Mouse (Mus musculus) neural tube, embryonic 11.5 days (tissue): Measurements from ENCODE around the gene Vmn1r191. TPM values are rescaled to one million over a fixed set of nuclear protein-coding genes. Genes with fewer than 3 reads are reported as not detected.
"Not testable (repeated sequence)": the region's sequence is repeated elsewhere in the genome, so short reads cannot be mapped to it uniquely, and the experiment has no call there.

ENCODE experiments used
- ATAC-seq: fragments of 200-750 bp; cut with Nextera tagmentation; 2 replicates; pipeline ENCODE4 v1.8.0; 2017; ENCODE audit warnings: moderate number of reproducible peaks, mild to moderate bottlenecking, moderate TSS enrichment, moderate library complexity; ENCODE audit not compliant: insufficient read depth, low FRiP score, low TSS enrichment
- DNase-seq: peaks from one replicate; pipeline ENCODE4 v3.0.0-alpha.2; 2015; ENCODE audit warnings: low spot score
- H3K27ac ChIP-seq: fragments of 300-500 bp; sonication (generic); 2 replicates; pipeline ENCODE4 v1.5.1; 2014; ENCODE audit warnings: low read depth, mild to moderate bottlenecking, low read length
- H3K27me3 ChIP-seq: fragments of 300-500 bp; sonication (generic); 2 replicates; pipeline ENCODE4 v1.6.1; 2014; ENCODE audit warnings: mild to moderate bottlenecking, low read length, mixed read lengths; ENCODE audit not compliant: control insufficient read depth, insufficient read depth
- H3K36me3 ChIP-seq: fragments of 300-500 bp; sonication (generic); 2 replicates; pipeline ENCODE4 v1.6.1; 2014; ENCODE audit warnings: mild to moderate bottlenecking, low read length, moderate library complexity, mixed read lengths; ENCODE audit not compliant: control insufficient read depth, insufficient read depth
- H3K4me1 ChIP-seq: fragments of 300-500 bp; sonication (generic); 2 replicates; pipeline ENCODE4 v1.6.1; 2014; ENCODE audit warnings: low read length, mixed read lengths; ENCODE audit not compliant: control insufficient read depth, insufficient read depth
- H3K4me2 ChIP-seq: fragments of 300-500 bp; sonication (generic); 2 replicates; pipeline ENCODE4 v1.6.1; 2014; ENCODE audit warnings: low read depth, mild to moderate bottlenecking, moderate library complexity
- H3K4me3 ChIP-seq: fragments of 300-500 bp; sonication (generic); 2 replicates; pipeline ENCODE4 v1.5.1; 2014; ENCODE audit warnings: low read depth, low read length
- H3K9ac ChIP-seq: fragments of 300-500 bp; sonication (generic); 2 replicates; pipeline ENCODE4 v1.6.1; 2014; ENCODE audit warnings: mild to moderate bottlenecking, low read length
- H3K9me3 ChIP-seq: fragments of 300-500 bp; sonication (generic); 2 replicates; pipeline ENCODE4 v1.6.1; 2016; ENCODE audit warnings: low read length; ENCODE audit not compliant: control insufficient read depth
- WGBS: fragments of 180-500 bp; shearing (Covaris S2); extraction: QIAGEN DNeasy Blood & Tissue Kit; methylation state at CpG from one replicate; pipeline ENCODE4 v1.1.7; 2014; 5-methylcytosine and 5-hydroxymethylcytosine counted together
- polyA plus RNA-seq: library from polyadenylated mRNA; unstranded; fragments of >200 nt; fragmentation: Nextera tagmentation; extraction: Ambion mirVana; gene quantifications from 2 replicates; pipeline ENCODE4 v1.2.1, GENCODE M21; 2014

The Vmn1r191 gene
- polyA plus RNA-seq = not detected in 2 replicates

DNA sequence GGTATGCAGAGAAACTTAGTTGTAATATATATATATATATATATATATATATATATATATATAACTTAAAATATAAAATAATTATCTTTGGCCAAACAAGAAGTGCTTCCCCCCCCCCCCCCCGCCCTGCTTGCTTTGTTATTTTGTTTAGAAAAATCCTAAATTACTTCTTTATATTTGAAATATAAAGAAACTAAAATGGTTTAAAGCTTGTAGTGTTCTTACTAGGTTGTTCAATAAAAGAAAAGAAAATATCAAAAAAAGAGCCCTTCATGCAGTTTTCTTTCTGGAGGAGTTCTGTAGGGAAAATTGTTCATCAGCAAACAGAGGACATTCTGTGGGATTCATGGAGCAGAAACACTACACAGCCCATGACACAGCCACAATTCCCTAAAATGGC, at the start of gene Vmn1r191:
Vmn1r191 (minus strand) TSS at position 101 of the 400 bp plus-strand sequence.
- H3K9me3 ChIP-seq = no peaks in the 10 kb centered on the region
- 86% methylated on average over 1 of the region's 1 CpGs for WGBS
- DNase-seq = no peak
- H3K9ac ChIP-seq = no peak within 1 kb of the TSS
- no peak within 1 kb of the TSS for H3K4me3 ChIP-seq
- no peak for ATAC-seq
- H3K4me1 ChIP-seq = no peaks in the 10 kb centered on the region
- H3K27ac ChIP-seq = no peak within 1 kb of the TSS
- no peaks in the 10 kb centered on the region for H3K36me3 ChIP-seq
- no peaks in the 10 kb centered on the region for H3K27me3 ChIP-seq
- H3K4me2 ChIP-seq = no peak within 1 kb of the TSS

DNA sequence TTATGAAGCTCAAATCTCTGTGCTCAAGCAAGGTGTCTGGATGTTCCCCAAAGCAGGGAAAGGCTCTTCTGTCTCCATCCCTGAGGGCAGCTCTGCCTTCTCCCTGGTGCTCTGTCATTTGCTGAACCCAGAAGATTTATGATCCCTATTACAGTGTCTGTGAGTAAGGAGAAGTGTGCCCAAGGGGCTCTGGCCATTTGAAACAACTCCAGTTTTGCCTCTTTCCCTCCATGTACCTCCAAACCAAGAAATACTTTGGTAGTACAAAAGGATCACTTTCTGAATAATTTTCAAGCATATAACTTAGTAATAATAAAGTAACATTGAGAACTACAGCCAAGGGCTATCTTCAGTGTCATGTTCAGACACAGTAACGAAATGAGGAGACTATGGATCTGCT, 39.3 kb upstream of the Vmn1r191 start, which contains the start of gene Vmn1r193:
Vmn1r193 (minus strand) TSS at position 101 of the 400 bp plus-strand sequence.
- not testable (repeated sequence) for DNase-seq, H3K4me3 ChIP-seq, H3K27me3 ChIP-seq, H3K9ac ChIP-seq, H3K4me2 ChIP-seq, H3K4me1 ChIP-seq, ATAC-seq, H3K36me3 ChIP-seq, H3K9me3 ChIP-seq, H3K27ac ChIP-seq
- WGBS = 73% methylated on average over 1 of the region's 1 CpGs

DNA sequence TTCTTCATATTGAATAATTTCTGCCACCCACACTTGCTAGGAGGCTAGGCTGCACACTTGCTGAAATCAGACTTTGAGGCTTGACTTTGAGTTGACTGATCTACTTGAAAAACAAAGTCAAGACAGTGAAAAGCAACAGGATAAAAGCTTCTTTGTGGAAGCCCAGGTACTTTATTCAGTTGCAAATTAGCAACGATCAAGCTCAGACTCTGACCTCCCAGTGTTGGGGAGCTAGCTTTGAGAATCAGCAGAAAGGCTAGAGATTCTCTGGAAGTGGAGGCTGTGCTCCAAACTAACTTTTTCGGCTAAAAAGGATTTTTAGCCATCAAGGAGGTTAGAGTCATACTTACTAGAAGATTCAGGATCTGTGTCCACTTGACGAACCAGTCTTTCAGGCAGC, 9.0 kb upstream of the Vmn1r191 start:
- H3K4me3 ChIP-seq, ATAC-seq, H3K4me1 ChIP-seq, H3K4me2 ChIP-seq, H3K27me3 ChIP-seq, H3K36me3 ChIP-seq, H3K9me3 ChIP-seq, H3K27ac ChIP-seq, H3K9ac ChIP-seq, DNase-seq: not testable (repeated sequence)
- WGBS = 78% methylated on average over 3 of the region's 3 CpGs

DNA sequence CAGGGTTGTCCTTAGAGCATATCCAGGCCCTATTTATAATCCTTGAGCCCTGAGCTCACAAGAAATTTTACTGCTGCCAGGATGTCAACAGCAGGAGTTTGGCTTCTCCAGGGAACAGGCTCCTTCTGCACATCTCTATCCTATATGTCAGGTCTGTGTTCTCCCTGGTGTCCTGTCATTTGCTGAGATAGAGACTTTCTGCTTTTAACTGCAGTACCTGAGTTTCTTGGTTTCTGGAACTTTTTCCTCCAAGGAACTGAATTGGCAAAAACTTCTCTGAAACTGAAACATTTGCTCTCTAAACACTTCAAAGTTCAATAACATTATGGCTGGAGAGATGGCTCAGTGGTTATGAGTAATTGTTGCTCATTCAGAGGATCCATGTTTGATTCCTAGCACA, 7.3 kb upstream of the Vmn1r191 start, which contains the start of gene Vmn1r192:
Vmn1r192 (minus strand) TSS at position 101 of the 400 bp plus-strand sequence.
- no peak within 1 kb of the TSS for H3K4me2 ChIP-seq
- H3K9me3 ChIP-seq = no peaks in the 10 kb centered on the region
- no peak for DNase-seq
- H3K9ac ChIP-seq = no peak within 1 kb of the TSS
- no peaks in the 10 kb centered on the region for H3K36me3 ChIP-seq
- H3K27ac ChIP-seq = no peak within 1 kb of the TSS
- H3K4me3 ChIP-seq = no peak within 1 kb of the TSS
- ATAC-seq = no peak
- no peaks in the 10 kb centered on the region for H3K4me1 ChIP-seq
- no peaks in the 10 kb centered on the region for H3K27me3 ChIP-seq

DNA sequence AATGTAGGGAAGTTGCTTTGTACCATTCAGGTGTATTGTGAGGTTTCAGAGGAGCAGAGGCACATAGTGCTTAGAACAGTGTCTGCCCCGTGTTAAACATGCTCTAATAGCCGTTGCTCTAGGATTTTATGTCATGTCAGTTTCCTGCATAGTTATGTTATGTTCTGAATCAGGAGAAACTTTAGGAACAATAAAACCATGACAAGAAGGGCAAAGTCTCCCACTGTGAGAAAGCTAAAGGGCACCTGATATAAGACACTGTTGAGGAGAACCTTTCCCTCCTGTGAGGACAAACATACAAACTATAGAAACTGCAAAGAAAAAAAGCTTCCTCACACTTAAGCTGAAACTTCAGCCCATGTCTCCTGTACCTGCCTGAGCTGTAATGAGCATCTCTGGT, 6.6 kb upstream of the Vmn1r191 start:
- Histone ChIP-seq H3K4me1 (no peaks in the 10 kb centered on the region), H3K36me3 (no peaks in the 10 kb centered on the region), H3K4me3 (no peak overlapping the region), H3K9ac (no peak overlapping the region), H3K9me3 (no peaks in the 10 kb centered on the region), H3K27ac (no peak overlapping the region), H3K4me2 (no peak overlapping the region), H3K27me3 (no peaks in the 10 kb centered on the region)
- ATAC-seq (no peak), DNase-seq (no peak)
- WGBS = 73% methylated on average over 2 of the region's 2 CpGs

DNA sequence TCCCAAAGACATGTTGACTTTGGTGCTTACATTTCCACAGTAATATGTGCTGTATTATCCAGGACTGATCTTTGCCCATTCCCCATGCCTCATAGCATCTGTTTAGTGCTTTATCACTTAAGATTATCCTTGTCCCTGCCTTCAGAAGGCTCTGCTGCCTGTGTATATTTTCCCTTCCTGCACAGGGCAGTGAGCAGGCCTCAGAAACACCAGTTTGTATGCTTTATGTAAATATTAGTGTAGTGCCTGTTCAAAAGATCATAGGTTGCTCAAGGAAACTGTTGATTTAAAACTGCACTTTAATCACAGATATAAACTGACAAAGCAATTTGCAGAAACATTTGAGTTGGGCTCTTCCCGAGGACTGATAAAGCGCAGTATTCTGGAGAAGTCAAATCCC, 5.5 kb upstream of the Vmn1r191 start:
- ATAC-seq = no peak
- 93% methylated on average over 2 of the region's 2 CpGs for WGBS
- no peaks in the 10 kb centered on the region for H3K9me3 ChIP-seq

DNA sequence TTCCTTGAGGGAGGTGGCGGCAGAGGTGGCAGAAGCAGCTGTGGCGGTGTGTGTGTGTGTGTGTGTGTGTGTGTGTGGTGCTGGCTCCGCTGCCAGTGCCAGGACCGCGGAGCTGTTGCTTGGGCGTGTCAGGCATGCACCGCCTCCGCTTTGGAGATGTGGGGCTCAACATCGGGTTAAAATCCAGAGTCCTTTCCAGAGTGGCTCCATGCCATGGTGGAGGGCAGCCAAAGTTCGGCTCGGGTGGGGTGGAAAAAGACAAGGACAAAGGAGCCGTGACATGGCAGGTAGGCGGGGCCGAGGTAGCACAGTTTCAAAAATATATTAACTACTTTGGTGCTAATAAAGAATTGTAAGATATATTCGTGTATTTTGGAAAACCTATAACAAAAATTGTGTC, 15.4 kb downstream of the Vmn1r191 start:
- Histone ChIP-seq H3K36me3 (no peaks in the 10 kb centered on the region), H3K4me1 (no peaks in the 10 kb centered on the region), H3K9ac (no peak overlapping the region), H3K4me2 (no peak overlapping the region), H3K9me3 (peaks cover 3% of the 10 kb centered on the region; the same call in 1 of the 2 replicates), H3K4me3 (no peak overlapping the region), H3K27me3 (no peaks in the 10 kb centered on the region), H3K27ac (no peak overlapping the region)
- ATAC-seq = no peak
- 92% methylated on average over 15 of the region's 15 CpGs for WGBS
- no peak for DNase-seq

More for the DNA sequence above, 5.5 kb upstream of the Vmn1r191 start:
- Histone ChIP-seq H3K9ac (no peak overlapping the region), H3K4me1 (no peaks in the 10 kb centered on the region), H3K4me2 (no peak overlapping the region), H3K36me3 (no peaks in the 10 kb centered on the region), H3K4me3 (no peak overlapping the region), H3K27ac (no peak overlapping the region), H3K27me3 (no peaks in the 10 kb centered on the region)
- DNase-seq = no peak

DNA sequence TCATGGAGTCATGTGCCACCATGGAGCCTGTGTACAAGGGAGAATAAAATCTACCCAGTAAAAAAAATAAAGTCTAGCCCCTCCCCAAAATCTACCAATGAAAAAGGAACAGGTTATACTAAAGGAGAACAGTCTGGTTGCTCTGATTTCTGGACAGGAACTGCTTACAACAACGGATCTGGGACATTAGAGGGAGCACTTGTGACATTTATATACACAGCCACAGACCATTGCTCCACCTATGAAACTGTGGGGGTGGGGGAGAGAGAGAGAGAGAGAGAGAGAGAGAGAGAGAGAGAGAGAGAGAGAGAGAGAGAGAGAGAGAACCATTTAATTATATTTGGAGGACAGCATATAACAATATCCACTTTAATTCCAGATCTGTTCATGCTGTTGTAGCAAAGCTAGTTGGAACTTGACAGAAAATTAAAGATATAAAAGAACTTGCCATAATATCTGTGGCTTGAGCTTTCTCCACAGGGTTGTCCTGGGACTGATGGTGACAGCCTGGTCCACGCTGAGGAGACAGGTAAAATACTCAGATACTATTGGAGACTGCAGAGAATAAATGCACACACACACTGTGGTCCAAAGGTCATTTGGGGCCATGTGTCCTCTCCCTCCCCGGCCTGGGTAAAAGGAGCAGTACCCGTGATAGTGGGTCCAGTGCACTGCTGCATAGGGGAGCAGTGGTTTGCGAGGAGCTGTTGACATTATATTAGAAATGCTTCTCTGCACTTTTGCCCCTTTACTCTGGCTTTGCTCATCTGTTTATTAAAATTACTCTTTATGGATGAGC, 47.1 kb downstream of the Vmn1r191 start:
- not testable (repeated sequence) for ATAC-seq, H3K36me3 ChIP-seq, H3K4me1 ChIP-seq, H3K27ac ChIP-seq, H3K4me2 ChIP-seq, H3K27me3 ChIP-seq, H3K4me3 ChIP-seq, H3K9me3 ChIP-seq, DNase-seq, H3K9ac ChIP-seq
- WGBS = 81% methylated on average over 4 of the region's 5 CpGs
